Mouse (Mus musculus): ENCODE results near the gene Dpep2nb. TPM values are rescaled to one million over a fixed set of nuclear protein-coding genes. Genes with fewer than 3 reads are reported as not detected.

Dpep2nb gene
- total RNA-seq, 2 experiments from 2014 or later, result not detected

DNA sequence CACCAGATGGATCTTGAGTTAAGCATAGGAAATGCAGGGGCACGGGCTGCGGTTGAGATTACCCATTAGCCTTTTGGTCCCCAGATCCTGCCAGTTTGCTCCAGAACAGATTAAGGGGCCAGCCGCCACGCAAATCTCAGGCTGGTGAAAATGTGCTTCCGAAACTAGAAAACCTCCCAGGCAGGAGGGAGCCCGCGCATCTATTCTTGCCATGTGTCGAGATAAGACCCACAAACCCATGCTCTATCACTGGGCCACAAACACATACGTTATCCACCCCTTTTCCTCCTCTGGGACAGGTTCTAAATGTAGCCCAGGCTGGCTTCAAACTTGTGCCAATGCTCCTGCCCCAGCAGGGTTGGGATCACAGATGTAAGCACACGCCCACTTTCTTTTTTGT is 44.2 kb downstream of the Dpep2nb start:
- no peak for DNase-seq (ENCODE audit: low spot score in 2 of 2)

DNA sequence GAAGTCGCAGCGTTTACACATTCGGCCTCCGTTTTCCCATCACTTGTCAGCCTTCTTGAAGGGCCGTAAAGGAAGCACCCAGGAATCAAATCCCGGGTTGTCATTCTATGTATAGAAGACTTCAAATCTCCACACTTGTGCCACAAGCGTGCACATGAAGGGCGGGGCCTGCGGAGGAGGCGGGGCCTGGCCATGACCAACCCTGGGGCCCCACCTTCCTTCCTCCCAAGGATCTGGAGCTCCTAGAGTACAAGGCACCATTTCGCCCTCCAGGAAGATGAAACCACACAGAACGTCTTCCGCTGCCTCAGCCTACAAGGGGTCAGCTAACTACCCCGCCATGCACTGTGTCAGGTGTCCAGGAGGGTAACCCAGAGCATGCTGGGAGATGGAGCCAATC is 44.7 kb downstream of the Dpep2nb start:
- DNase-seq (ENCODE audit: low spot score in 2 of 2), result no peak

DNA sequence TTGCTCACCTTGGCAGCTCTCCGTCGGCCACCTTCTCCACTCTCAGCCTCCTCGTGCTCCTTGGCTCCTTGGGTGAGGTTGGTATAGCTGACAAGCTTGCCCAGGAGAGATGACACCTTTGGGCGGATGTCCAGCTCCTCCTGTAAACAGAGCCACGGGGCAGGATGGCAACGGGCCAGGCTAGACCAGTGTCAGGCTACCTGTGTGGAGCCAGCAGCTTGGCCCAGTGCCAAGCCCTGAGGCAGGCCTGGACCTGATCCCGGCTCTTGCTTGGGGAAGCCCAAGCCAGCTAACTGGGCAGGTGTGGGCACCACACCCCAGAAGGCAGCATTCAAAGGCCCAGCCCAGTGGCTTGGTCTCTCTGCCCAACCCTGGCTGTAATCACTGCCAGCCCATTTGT is 46.4 kb downstream of the Dpep2nb start:
- no peak for DNase-seq (ENCODE audit: low spot score in 2 of 2)

DNA sequence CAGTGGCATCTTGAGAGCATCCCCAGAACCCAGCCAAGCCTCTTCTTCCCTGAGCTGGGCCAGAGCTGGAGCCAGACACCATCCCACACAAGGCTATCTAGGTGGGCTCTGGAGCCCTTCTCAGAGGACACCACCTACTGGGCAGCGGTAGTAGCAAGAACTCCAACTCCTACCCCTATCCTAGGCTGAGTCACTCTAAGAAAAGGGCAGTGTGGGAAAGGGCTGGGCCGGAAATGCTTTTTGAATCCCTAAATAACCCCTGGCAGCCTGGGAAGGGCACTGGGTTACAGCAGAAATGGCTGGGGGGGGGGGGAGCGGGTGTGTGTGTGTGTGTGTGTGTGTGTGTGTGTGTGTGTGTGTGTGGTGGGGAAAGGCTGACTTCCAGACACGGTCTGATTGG is 48.0 kb downstream of the Dpep2nb start:
- no peak for DNase-seq (ENCODE audit: low spot score in 2 of 2)

DNA sequence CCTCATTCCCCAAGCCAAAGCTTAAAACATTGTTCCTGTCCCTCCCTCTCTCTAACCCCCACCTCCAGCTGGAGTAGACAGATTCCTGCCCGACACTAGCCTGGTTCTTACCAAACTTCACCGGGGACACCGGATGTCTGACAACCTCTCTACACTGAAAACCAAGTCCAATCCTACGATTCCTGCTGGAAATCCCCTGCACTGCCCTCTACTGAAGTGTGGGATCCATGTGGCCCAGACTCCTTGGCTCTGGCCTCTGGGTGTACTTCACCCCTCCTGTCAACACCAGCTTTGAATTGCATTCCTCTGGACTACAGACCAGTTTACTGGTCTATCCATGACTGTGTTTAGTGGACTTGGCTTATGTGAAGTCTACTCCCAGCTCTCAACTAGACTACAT is 49.2 kb downstream of the Dpep2nb start:
- no peak for DNase-seq (ENCODE audit: low spot score in 2 of 2)

DNA sequence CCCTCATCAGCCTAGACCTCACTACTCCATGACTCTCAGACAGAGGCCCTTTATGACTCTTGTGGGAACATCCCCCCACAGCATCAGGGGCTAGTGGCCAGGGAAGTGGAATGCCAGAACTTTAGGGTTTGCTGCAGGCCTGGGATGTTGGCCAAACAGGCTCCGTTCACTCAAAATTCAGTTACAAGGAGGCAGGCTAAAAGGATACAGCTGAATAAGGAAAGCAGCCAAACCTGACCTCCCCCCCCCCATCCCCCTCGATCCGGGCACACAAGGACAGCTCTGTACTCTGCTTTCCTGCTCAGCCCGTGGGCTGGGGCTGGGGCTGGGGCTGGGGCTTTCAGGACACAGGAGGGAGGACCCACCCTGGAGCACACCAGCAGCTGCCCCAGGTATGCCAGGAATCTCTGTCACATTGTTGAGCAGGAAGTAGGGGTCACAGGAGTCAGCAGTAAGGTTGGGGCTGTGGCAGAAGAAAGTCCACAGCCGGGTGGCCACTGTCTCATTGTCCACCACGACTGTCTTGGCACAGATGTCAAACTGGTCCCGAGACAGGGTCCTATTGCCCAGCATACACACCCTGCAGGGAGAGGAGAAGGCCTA is 54.6 kb downstream of the Dpep2nb start:
- peak; percentile 59 to 72 for DNase-seq (ENCODE audit: low spot score in 2 of 2)

DNA sequence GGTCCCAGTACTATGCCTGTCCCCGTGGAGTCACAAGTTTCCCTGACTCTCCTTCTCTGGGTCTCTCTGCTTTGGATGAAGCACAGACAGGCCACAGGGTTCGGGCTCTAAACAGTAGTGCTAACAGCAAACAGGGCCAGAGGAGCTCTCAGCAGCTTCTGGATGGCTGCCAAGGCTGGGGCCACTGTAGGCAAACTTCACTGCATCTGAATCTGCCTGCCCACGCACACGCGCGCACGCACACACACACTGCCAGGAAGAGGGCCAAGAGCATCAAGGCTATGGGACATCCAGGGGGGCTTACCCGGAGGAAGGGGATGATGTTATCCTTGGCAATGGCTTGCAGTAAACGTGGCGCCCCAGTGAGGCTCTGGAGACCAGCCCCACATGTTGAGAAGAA is 56.4 kb downstream of the Dpep2nb start:
- DNase-seq (ENCODE audit: low spot score in 2 of 2), result peak; percentile 64 to 74

Small RNA genes within 50 kb of the gene (microRNA-seq; reads per million reads assigned to microRNA genes)
- 0 reads per million in 2 experiments for gene Mir7074

Other genes starting within 250 kb of the Dpep2nb start
- gene Gfod2, start 247.3 kb downstream of the Dpep2nb start, total RNA-seq (2021), result 10 to 100 TPM; 25.2 to 30.7 TPM
- 10 to 100 TPM; 23.6 to 25.0 TPM for gene Ranbp10, start 178.6 kb downstream of the Dpep2nb start, total RNA-seq (2021)
- gene Tsnaxip1, start 178.2 kb downstream of the Dpep2nb start, total RNA-seq (2021), result under 1 TPM; 0.33 to 0.53 TPM
- gene Cenpt, start 152.7 kb downstream of the Dpep2nb start, total RNA-seq (2021), result 10 to 100 TPM; 23.9 to 25.4 TPM
- gene Thap11, start 150.8 kb downstream of the Dpep2nb start, total RNA-seq (2021), result 10 to 100 TPM; 32.1 to 34.2 TPM
- 10 to 100 TPM; 23.3 to 42.6 TPM for gene Nutf2, start 145.4 kb downstream of the Dpep2nb start, total RNA-seq (2021)
- gene Edc4, start 125.1 kb downstream of the Dpep2nb start, total RNA-seq (2021), result 10 to 100 TPM; 59.5 to 63.9 TPM
- gene Nrn1l, start 112.4 kb downstream of the Dpep2nb start, total RNA-seq (2021), result 1 to 10 TPM in 1 of 2 experiments, under 1 TPM in 1; 0.66 to 1.5 TPM
- gene Pskh1, start 105.5 kb downstream of the Dpep2nb start, total RNA-seq (2021), result 1 to 10 TPM; 8.1 to 8.3 TPM
- under 1 TPM; 0.85 to 0.91 TPM for gene Ctrl, start 72.1 kb downstream of the Dpep2nb start, total RNA-seq (2021)
- gene Psmb10, start 67.5 kb downstream of the Dpep2nb start, total RNA-seq (2021), result 10 to 100 TPM; 70.2 to 82.5 TPM
- 10 to 100 TPM; 30.1 to 30.7 TPM for gene Lcat, start 62.6 kb downstream of the Dpep2nb start, total RNA-seq (2021)
- 10 to 100 TPM; 28.3 to 32.2 TPM for gene Slc12a4, start 39.9 kb downstream of the Dpep2nb start, total RNA-seq (2021)
- not detected for gene Dpep3, start 26.5 kb downstream of the Dpep2nb start, total RNA-seq (2021)
- gene Dus2, start 14.6 kb downstream of the Dpep2nb start, total RNA-seq (2021), result 10 to 100 TPM; 20.9 to 21.5 TPM
- 10 to 100 TPM; 12.7 to 14.7 TPM for gene Ddx28, start 5.9 kb upstream of the Dpep2nb start, total RNA-seq (2021)
- gene Nfatc3, start 52.9 kb upstream of the Dpep2nb start, total RNA-seq (2021), result 1 to 10 TPM; 9.9 TPM
- gene Esrp2, start 131.0 kb upstream of the Dpep2nb start, total RNA-seq (2021), result under 1 TPM in 1 of 2 experiments, not detected in 1; 0.29 TPM
- gene Pla2g15, start 144.4 kb upstream of the Dpep2nb start, total RNA-seq (2021), result 10 to 100 TPM; 18.7 to 20.1 TPM
- 10 to 100 TPM; 23.2 to 26.2 TPM for gene Slc7a6, start 162.9 kb upstream of the Dpep2nb start, total RNA-seq (2021)
- 10 to 100 TPM; 30.4 to 32.3 TPM for gene Slc7a6os, start 205.0 kb upstream of the Dpep2nb start, total RNA-seq (2021)
- gene Prmt7, start 205.0 kb upstream of the Dpep2nb start, total RNA-seq (2021), result 10 to 100 TPM; 40.3 to 44.7 TPM

All from layer of hippocampus, postnatal 10 days (tissue).